Mouse (Mus musculus) MEL (cell line): ENCODE measurements around the gene Nanos2. TPM values are rescaled to one million over a fixed set of nuclear protein-coding genes. Genes with fewer than 3 reads are reported as not detected.

Experiments used
- DNase-seq: peaks from one replicate; pipeline ENCODE4 v3.0.0; 2011; ENCODE audit warnings: low read depth, low spot score
- H3K27ac ChIP-seq: 2 replicates; pipeline ENCODE4 v1.5.1; 2012; ENCODE audit warnings: low read depth, mild to moderate bottlenecking, control low read depth, low read length, moderate library complexity; ENCODE audit not compliant: control insufficient read depth
- H3K27me3 ChIP-seq, 2 experiments: fragments of 150-350 bp in 1 of 2; sonication (generic) in 1 of 2; 2 replicates each; pipeline ENCODE4 v1.6.1; 2012; ENCODE audit warnings: low read length in 2 of 2, mild to moderate bottlenecking in 2 of 2, improper control_type of control experiment in 1 of 2, moderate library complexity in 1 of 2; ENCODE audit not compliant: insufficient read depth in 2 of 2, control insufficient read depth in 1 of 2
- H3K36me3 ChIP-seq, 2 experiments: 2 replicates each; pipeline ENCODE4 v1.6.1; 2012 to 2014; ENCODE audit warnings: low read length in 2 of 2, improper control_type of control experiment in 1 of 2, inconsistent platforms in 1 of 2, mild to moderate bottlenecking in 1 of 2; ENCODE audit not compliant: insufficient read depth in 2 of 2, control insufficient read depth in 1 of 2
- H3K4me1 ChIP-seq, 2 experiments: fragments of 150-350 bp in 1 of 2; sonication (generic) in 1 of 2; 2 replicates each; pipeline ENCODE4 v1.6.1; 2012; ENCODE audit warnings: low read length in 2 of 2, improper control_type of control experiment in 1 of 2, mild to moderate bottlenecking in 1 of 2; ENCODE audit not compliant: insufficient read depth in 2 of 2, control insufficient read depth in 1 of 2
- H3K4me3 ChIP-seq, 2 experiments: fragments of 150-350 bp in 1 of 2; sonication (generic) in 1 of 2; 2 replicates each; pipeline ENCODE4 v1.5.1; 2012; ENCODE audit warnings: low read depth in 2 of 2, low read length in 2 of 2, mild to moderate bottlenecking in 2 of 2, moderate library complexity in 2 of 2, control low read depth in 1 of 2, improper control_type of control experiment in 1 of 2; ENCODE audit not compliant: control insufficient read depth in 1 of 2, insufficient read depth in 1 of 2
- H3K79me2 ChIP-seq: 2 replicates; pipeline ENCODE4 v1.6.1; 2012; ENCODE audit warnings: mild to moderate bottlenecking, low read length, moderate library complexity; ENCODE audit not compliant: control insufficient read depth, poor library complexity, insufficient read depth
- H3K9ac ChIP-seq: 2 replicates; pipeline ENCODE4 v1.6.1; 2012; ENCODE audit warnings: low read depth, mild to moderate bottlenecking, control low read depth, low read length, moderate library complexity; ENCODE audit not compliant: control insufficient read depth, poor library complexity, severe bottlenecking
- H3K9me3 ChIP-seq: fragments of 150-350 bp; sonication (generic); replicated peaks from 2 replicates; pipeline ENCODE4 v1.6.1; 2012; ENCODE audit warnings: mild to moderate bottlenecking, low read length, improper control_type of control experiment, moderate library complexity; ENCODE audit not compliant: insufficient read depth
- CHD1 ChIP-seq: IDR thresholded peaks from 2 replicates; pipeline ENCODE4 v1.6.1; 2012; ENCODE audit warnings: low read depth, mild to moderate bottlenecking, inconsistent platforms, low read length, improper control_type of control experiment
- CTCF ChIP-seq, 3 experiments: IDR thresholded peaks in 2 of 3; conservative IDR thresholded peaks in 1 of 3; 2 replicates each; pipeline ENCODE4 v1.5.1; 2011 to 2012; ENCODE audit warnings: low read length in 3 of 3, low read depth in 2 of 3, mild to moderate bottlenecking in 2 of 3, improper control_type of control experiment in 1 of 3, inconsistent platforms in 1 of 3, mixed read lengths in 1 of 3, moderate library complexity in 1 of 3; ENCODE audit not compliant: control insufficient read depth in 1 of 3, insufficient read depth in 1 of 3, poor library complexity in 1 of 3, severe bottlenecking in 1 of 3
- E2F4 ChIP-seq: IDR thresholded peaks from 2 replicates; pipeline ENCODE4 v1.6.1; 2011; ENCODE audit warnings: low read depth, low read length, improper control_type of control experiment, borderline replicate concordance
- EP300 ChIP-seq, 2 experiments: IDR thresholded peaks; 2 replicates each; pipeline ENCODE4 v1.6.1; 2011; ENCODE audit warnings: improper control_type of control experiment in 2 of 2, low read length in 2 of 2, low read depth in 1 of 2, mild to moderate bottlenecking in 1 of 2
- GABPA ChIP-seq: IDR thresholded peaks from 2 replicates; pipeline ENCODE4 v1.6.1; 2012; ENCODE audit warnings: low read depth, mild to moderate bottlenecking, inconsistent platforms, low read length, improper control_type of control experiment, moderate library complexity
- HCFC1 ChIP-seq: IDR thresholded peaks from 2 replicates; pipeline ENCODE4 v1.6.1; 2012; ENCODE audit warnings: low read depth, mild to moderate bottlenecking, inconsistent platforms, low read length, improper control_type of control experiment, moderate library complexity
- MAFK ChIP-seq: IDR thresholded peaks from 2 replicates; pipeline ENCODE4 v1.6.1; 2011; ENCODE audit warnings: low read depth, mild to moderate bottlenecking, low read length, improper control_type of control experiment, borderline replicate concordance
- MAX ChIP-seq: IDR thresholded peaks from 2 replicates; pipeline ENCODE4 v1.6.1; 2011; ENCODE audit warnings: low read length, improper control_type of control experiment
- MAZ ChIP-seq: IDR thresholded peaks from 2 replicates; pipeline ENCODE4 v1.6.1; 2012; ENCODE audit warnings: low read depth, mild to moderate bottlenecking, inconsistent platforms, low read length, improper control_type of control experiment
- MEF2A ChIP-seq: IDR thresholded peaks from 2 replicates; pipeline ENCODE4 v1.6.1; 2014; ENCODE audit warnings: low read depth, mild to moderate bottlenecking, inconsistent platforms, low read length, improper control_type of control experiment; ENCODE audit not compliant: poor library complexity, insufficient replicate concordance, severe bottlenecking; ENCODE audit errors: extremely low read depth
- MXI1 ChIP-seq: IDR thresholded peaks from 2 replicates; pipeline ENCODE4 v1.6.1; 2011; ENCODE audit warnings: mild to moderate bottlenecking, low read depth, low read length, improper control_type of control experiment
- MYB ChIP-seq: IDR thresholded peaks from 2 replicates; pipeline ENCODE4 v1.6.1; 2011; ENCODE audit warnings: mild to moderate bottlenecking, low read depth, low read length, improper control_type of control experiment
- NRF1 ChIP-seq: IDR thresholded peaks from 2 replicates; pipeline ENCODE4 v1.6.1; 2014; ENCODE audit warnings: low read depth, mild to moderate bottlenecking, inconsistent platforms, low read length, improper control_type of control experiment, moderate library complexity; ENCODE audit not compliant: poor library complexity, insufficient read depth, severe bottlenecking
- POLR2AphosphoS2 ChIP-seq: IDR thresholded peaks from 2 replicates; pipeline ENCODE4 v1.6.1; 2011; ENCODE audit warnings: low read length, improper control_type of control experiment
- RAD21 ChIP-seq: IDR thresholded peaks from 2 replicates; pipeline ENCODE4 v1.6.1; 2011; ENCODE audit warnings: mild to moderate bottlenecking, low read depth, low read length, improper control_type of control experiment
- RCOR1 ChIP-seq: IDR thresholded peaks from 2 replicates; pipeline ENCODE4 v1.6.1; 2012; ENCODE audit warnings: low read depth, mild to moderate bottlenecking, inconsistent platforms, low read length, improper control_type of control experiment
- SIN3A ChIP-seq: IDR thresholded peaks from 2 replicates; pipeline ENCODE4 v1.6.1; 2012; ENCODE audit warnings: low read length, improper control_type of control experiment, inconsistent platforms
- SMC3 ChIP-seq: IDR thresholded peaks from 2 replicates; pipeline ENCODE4 v1.6.1; 2011; ENCODE audit warnings: low read depth, low read length, improper control_type of control experiment
- TBP ChIP-seq: IDR thresholded peaks from 2 replicates; pipeline ENCODE4 v1.8.0; 2011; ENCODE audit warnings: low read depth, low read length, improper control_type of control experiment
- UBTF ChIP-seq: IDR thresholded peaks from 2 replicates; pipeline ENCODE4 v1.6.1; 2012; ENCODE audit warnings: low read depth, mild to moderate bottlenecking, inconsistent platforms, low read length, improper control_type of control experiment, moderate library complexity, borderline replicate concordance; ENCODE audit not compliant: insufficient read depth
- USF1 ChIP-seq: IDR thresholded peaks from 2 replicates; pipeline ENCODE4 v1.6.1; 2014; ENCODE audit warnings: low read depth, mild to moderate bottlenecking, inconsistent platforms, low read length, improper control_type of control experiment, moderate library complexity
- USF2 ChIP-seq, 2 experiments: IDR thresholded peaks; 2 replicates each; pipeline ENCODE4 v1.6.1; 2011 to 2012; ENCODE audit warnings: improper control_type of control experiment in 2 of 2, low read length in 2 of 2, borderline replicate concordance in 1 of 2, inconsistent platforms in 1 of 2, low read depth in 1 of 2, mild to moderate bottlenecking in 1 of 2; ENCODE audit not compliant: insufficient read depth in 1 of 2
- ZC3H11A ChIP-seq: IDR thresholded peaks from 2 replicates; pipeline ENCODE4 v1.6.1; 2012; ENCODE audit warnings: low read depth, mild to moderate bottlenecking, inconsistent platforms, low read length, improper control_type of control experiment
- ZNF384 ChIP-seq: IDR thresholded peaks from 2 replicates; pipeline ENCODE4 v1.6.1; 2012; ENCODE audit warnings: low read depth, mild to moderate bottlenecking, inconsistent platforms, low read length, improper control_type of control experiment
- polyA plus RNA-seq, 2 experiments: library from polyadenylated mRNA; stranded (reverse) in 1 of 2; unstranded in 1 of 2; fragments of >175 nt in 1 of 2; fragments of >200 nt in 1 of 2; gene quantifications; 2 replicates each; pipeline versions ENCODE4 v1.2.1 to v1.2.4; 2012; ENCODE audit warnings: low replicate concordance in 2 of 2, low read depth in 1 of 2; ENCODE audit not compliant: insufficient read length in 2 of 2, insufficient read depth in 1 of 2, missing spikeins in 1 of 2
- total RNA-seq: library from RNA; depleted of rRNA; stranded (reverse); fragments of 300-350 nt; gene quantifications from 2 replicates; pipeline ENCODE4 v1.2.3, GENCODE M21; 2012; rRNA removed

The Nanos2 gene
- total RNA-seq: not detected in 2 replicates
- not detected for polyA plus RNA-seq

- peaks cover 0 to 7% of the 10 kb centered on the region in 2 experiments; a peak in 2 of 4 replicates for H3K36me3 ChIP-seq
- no peak within 1 kb of the TSS for H3K27ac ChIP-seq
- no peak within 1 kb of the TSS for H3K4me3 ChIP-seq
- peaks cover 2 to 21% of the 10 kb centered on the region in 2 experiments; a peak in 3 of 4 replicates for H3K4me1 ChIP-seq
- no peaks in the 10 kb centered on the region for H3K79me2 ChIP-seq
- H3K9ac ChIP-seq: no peak within 1 kb of the TSS
- no peak for TF ChIP-seq SMC3
- no peak for TF ChIP-seq CHD1
- TF ChIP-seq USF1: no peak
- H3K9me3 ChIP-seq: no peaks in the 10 kb centered on the region
- DNase-seq: no peak
- H3K27me3 ChIP-seq: no peaks in the 10 kb centered on the region
Observed at GRCm38 (mm10) chr7:18987100-18987499, at the start of gene Nanos2. TSS of gene Nanos2 (plus strand) at chr7:18987400.

GRCm38 (mm10) chr7:18942376-18942775 lies 44.8 kb upstream of the Nanos2 start:
- TF ChIP-seq RCOR1 (no peak), USF2 (IDR thresholded peaks at IDR 0.05; ENCODE audit: borderline replicate concordance in 1 of 2, insufficient read depth in 1 of 2, low read depth in 1 of 2, low read length in 2 of 2) (no peak), SIN3A (no peak), UBTF (no peak), ZNF384 (no peak)
- Histone ChIP-seq H3K79me2 (no peaks in the 10 kb centered on the region), H3K9me3 (no peaks in the 10 kb centered on the region), H3K9ac (no peak overlapping the region), H3K4me3 (no peak overlapping the region), H3K27me3 (peaks cover 2 to 12% of the 10 kb centered on the region in 2 experiments), H3K36me3 (no peaks in the 10 kb centered on the region), H3K27ac (no peak overlapping the region), H3K4me1 (no peaks in the 10 kb centered on the region)
- DNase-seq: no peak

- no peaks in the 10 kb centered on the region for H3K36me3 ChIP-seq
- no peak overlapping the region for H3K27ac ChIP-seq
- DNase-seq: no peak
- H3K27me3 ChIP-seq: peaks cover 2 to 12% of the 10 kb centered on the region in 2 experiments
- no peaks in the 10 kb centered on the region for H3K79me2 ChIP-seq
- no peak overlapping the region for H3K9ac ChIP-seq
- H3K4me3 ChIP-seq: no peak overlapping the region
- H3K9me3 ChIP-seq: no peaks in the 10 kb centered on the region
- no peaks in the 10 kb centered on the region for H3K4me1 ChIP-seq
- no peak for TF ChIP-seq E2F4
- TF ChIP-seq EP300 (IDR thresholded peaks at IDR 0.05; ENCODE audit: low read depth in 1 of 2, low read length in 2 of 2): no peak
- TF ChIP-seq NRF1: no peak
- TF ChIP-seq MAZ: no peak
- TF ChIP-seq MXI1: no peak
- no peak for TF ChIP-seq RAD21
- no peak for TF ChIP-seq ZNF384
- TF ChIP-seq CHD1: no peak
- TF ChIP-seq GABPA: no peak
- TF ChIP-seq MAFK: no peak
- no peak for TF ChIP-seq MEF2A
- no peak for TF ChIP-seq UBTF
- no peak for TF ChIP-seq MAX
- no peak for TF ChIP-seq CTCF (IDR thresholded peaks at IDR 0.05 in 2 of 3, conservative IDR thresholded peaks at IDR 0.05 in 1 of 3; ENCODE audit: control insufficient read depth in 1 of 3, insufficient read depth in 1 of 3, low read depth in 2 of 3, low read length in 3 of 3, poor library complexity in 1 of 3, severe bottlenecking in 1 of 3)
- no peak for TF ChIP-seq USF2 (IDR thresholded peaks at IDR 0.05; ENCODE audit: borderline replicate concordance in 1 of 2, insufficient read depth in 1 of 2, low read depth in 1 of 2, low read length in 2 of 2)
- no peak for TF ChIP-seq MYB
- TF ChIP-seq ZC3H11A: no peak
- no peak for TF ChIP-seq TBP
- no peak for TF ChIP-seq POLR2AphosphoS2
- no peak for TF ChIP-seq HCFC1
- TF ChIP-seq, all 39 proteins: peak for 0
Observed at GRCm38 (mm10) chr7:18942815-18943214, 44.4 kb upstream of the Nanos2 start.
